21 mouse cellular contexts compared by ENCODE assay signal in the genomic region with DNA sequence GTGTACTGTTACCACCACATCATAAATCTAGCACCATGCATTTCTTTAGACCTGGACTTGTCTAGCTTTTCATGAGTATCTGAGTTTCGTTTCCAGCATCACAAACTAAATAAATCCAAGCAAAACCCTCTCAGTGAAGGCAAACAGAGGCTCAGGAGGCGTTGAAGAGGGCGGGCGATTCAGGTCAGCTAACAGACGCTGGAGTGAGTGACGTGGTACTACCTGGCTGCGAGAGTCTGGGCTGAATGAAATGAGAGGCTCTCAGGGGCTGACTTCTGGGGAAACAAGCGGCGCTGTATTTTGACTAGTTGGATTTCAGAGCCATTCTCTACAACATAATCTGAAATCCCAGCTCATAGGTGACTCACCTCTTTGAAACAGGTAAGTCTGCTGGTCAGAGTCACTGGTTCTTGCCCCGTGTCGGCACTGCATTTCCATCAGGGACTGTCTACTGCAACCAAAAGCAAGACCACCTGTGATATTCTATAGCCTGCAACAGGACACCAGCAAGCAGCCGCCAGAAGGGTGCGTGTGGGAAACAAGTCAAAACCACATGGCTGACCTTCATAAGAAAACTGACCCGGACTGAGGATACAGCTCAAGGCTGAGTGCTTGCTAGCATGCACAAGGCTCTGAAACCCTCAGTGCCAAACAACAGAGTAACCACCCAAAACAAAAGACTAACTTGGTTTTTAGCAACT. TPM values are rescaled to one million over a fixed set of nuclear protein-coding genes. Genes with fewer than 3 reads are reported as not detected.
DNase-seq lines count a peak whose midpoint lies in the region; ATAC-seq and TF ChIP-seq lines count a peak whose summit lies in the region.
"Had no signal": no experiment of that assay in that cellular context is flagged by ENCODE, and none has a peak within 500 bp of the region (broad histone marks: within the 10 kb centered on the region; RNA-seq: fewer than 3 reads in every experiment).

No protein-coding gene starts in this region.

- no peaks in the 10 kb centered on the region for H3K27me3 ChIP-seq in lung, embryonic 16.5 days (ENCODE audit: control insufficient read depth, insufficient read depth, low read depth, low read length)
- H3K27me3 ChIP-seq in stomach, postnatal 0 days (ENCODE audit: control insufficient read depth, insufficient read depth, low read length) = no peaks in the 10 kb centered on the region
- H3K27me3 ChIP-seq: forebrain, embryonic 13.5 days; liver, embryonic 15.5 days; neural tube, embryonic 13.5 days; Patski had no signal

- H3K9ac ChIP-seq in lung, embryonic 16.5 days (ENCODE audit: low read length) = no peak overlapping the region
- 0 out of 2 replicates have a peak overlapping the region, but pooled peaks have one; percentile 23 for H3K9ac ChIP-seq in stomach, postnatal 0 days (ENCODE audit: low read length)
- H3K9ac ChIP-seq: forebrain, embryonic 13.5 days; hindbrain, embryonic 14.5 days; liver, embryonic 15.5 days; neural tube, embryonic 13.5 days had no signal

- no peak overlapping the region for H3K27ac ChIP-seq in lung, embryonic 16.5 days (ENCODE audit: low read length)
- H3K27ac ChIP-seq in stomach, postnatal 0 days (replicated peaks) = no peak overlapping the region
- H3K27ac ChIP-seq: forebrain, embryonic 13.5 days; hindbrain, embryonic 14.5 days; liver, embryonic 15.5 days; neural tube, embryonic 13.5 days had no signal

- DNase-seq in adrenal gland, adult 8-10 months = peak; percentile 45
- no peak for DNase-seq in adrenal gland, postnatal 25 days
- DNase-seq in lung, postnatal 14 days = no peak
- DNase-seq in forelimb bud, embryonic 11.5 days (ENCODE audit: low read depth, low spot score) = peak; percentile 47
- DNase-seq in stomach, postnatal 0 days (ENCODE audit: low spot score) = peak; percentile 69
- DNase-seq in cerebellum, postnatal 10 days = no peak
- no peak for DNase-seq in kidney, adult 18-20 months
- DNase-seq: cerebellum, postnatal 25 days; heart, postnatal 10 days; kidney, postnatal 14 days; right cerebral cortex, adult 18-20 months; thymus, postnatal 4 days had no signal

- H3K4me2 ChIP-seq in lung, embryonic 16.5 days (ENCODE audit: low read depth, low read length) = no peak overlapping the region
- no peak overlapping the region for H3K4me2 ChIP-seq in stomach, postnatal 0 days (replicated peaks; ENCODE audit: low read depth)
- H3K4me2 ChIP-seq: forebrain, embryonic 13.5 days; hindbrain, embryonic 14.5 days; liver, embryonic 15.5 days; neural tube, embryonic 13.5 days had no signal

- 54% methylated on average over 14 of the region's 14 CpGs for WGBS in lung, embryonic 16.5 days
- 48% methylated on average over 14 of the region's 14 CpGs for WGBS in stomach, postnatal 0 days

- TF ChIP-seq EP300 in stomach, postnatal 0 days (optimal IDR thresholded peaks at IDR 0.05) = no peak

- ATAC-seq in lung, embryonic 16.5 days (ENCODE audit: low read depth) = peak; percentile 82; the same call in 1 of the 2 replicates
- ATAC-seq in stomach, postnatal 0 days (ENCODE audit: low FRiP score, low TSS enrichment) = peak; percentile 60; the same call in 1 of the 2 replicates
- ATAC-seq: forebrain, embryonic 13.5 days; intestine, postnatal 0 days; Patski had no signal

- no peaks in the 10 kb centered on the region for H3K36me3 ChIP-seq in lung, embryonic 16.5 days (ENCODE audit: control insufficient read depth, insufficient read depth, low read length)
- no peaks in the 10 kb centered on the region for H3K36me3 ChIP-seq in stomach, postnatal 0 days (ENCODE audit: control insufficient read depth, insufficient read depth, low read length)
- H3K36me3 ChIP-seq: neural tube, embryonic 13.5 days had no signal

- no peak overlapping the region for H3K4me3 ChIP-seq in lung, embryonic 16.5 days (ENCODE audit: low read length)
- no peak overlapping the region for H3K4me3 ChIP-seq in stomach, postnatal 0 days (ENCODE audit: low read depth, low read length)
- H3K4me3 ChIP-seq: forebrain, embryonic 13.5 days; liver, embryonic 15.5 days; neural tube, embryonic 13.5 days had no signal

- H3K4me1 ChIP-seq in lung, embryonic 16.5 days (replicated peaks; ENCODE audit: control insufficient read depth, insufficient read depth, low read length) = peaks cover 2% of the 10 kb centered on the region; the same call in 1 of the 2 replicates
- no peaks in the 10 kb centered on the region for H3K4me1 ChIP-seq in stomach, postnatal 0 days (replicated peaks; ENCODE audit: control insufficient read depth, insufficient read depth)
- H3K4me1 ChIP-seq: neural tube, embryonic 13.5 days had no signal

- H3K9me3 ChIP-seq in lung, embryonic 16.5 days (ENCODE audit: control insufficient read depth, low read length) = no peaks in the 10 kb centered on the region
- H3K9me3 ChIP-seq in stomach, postnatal 0 days (ENCODE audit: control insufficient read depth, low read length) = no peaks in the 10 kb centered on the region
- H3K9me3 ChIP-seq: forebrain, embryonic 13.5 days; liver, embryonic 15.5 days; neural tube, embryonic 13.5 days had no signal

- TF ChIP-seq CTCF in stomach, postnatal 0 days (IDR thresholded peaks at IDR 0.05; ENCODE audit: low read depth) = no peak

RNA-seq across cellular contexts. Expression of a gene that starts 11.3 kb away (rescaled TPM):
- total RNA-seq in adrenal gland, adult 8-10 months (2022) = 1 to 10 TPM; 2.0 to 7.3 (median 5.1) TPM
- total RNA-seq in adrenal gland, postnatal 25 days (2021) = 5.6 and 6.2 TPM in 2 replicates
- polyA plus RNA-seq in lung, embryonic 16.5 days (2015; fragmentation: Nextera tagmentation; extraction: Ambion mirVana) = 31.8 and 36.4 TPM in 2 replicates
- 6.1 and 6.8 TPM in 2 replicates for polyA plus RNA-seq in stomach, postnatal 0 days (2015; fragmentation: Nextera tagmentation; extraction: Ambion mirVana)

RNA-seq across cellular contexts. Expression of a gene that starts 40.0 kb away (rescaled TPM):
- total RNA-seq in adrenal gland, adult 8-10 months (2022) = 100 to 1,000 TPM in 2 of 4 experiments, 10 to 100 TPM in 2; 75.5 to 187 (median 117) TPM
- total RNA-seq in adrenal gland, postnatal 25 days (2021) = 52.5 and 59.0 TPM in 2 replicates
- polyA plus RNA-seq in lung, embryonic 16.5 days (2015; fragmentation: Nextera tagmentation; extraction: Ambion mirVana) = 13.3 and 13.5 TPM in 2 replicates
- 16.6 and 17.0 TPM in 2 replicates for polyA plus RNA-seq in stomach, postnatal 0 days (2015; fragmentation: Nextera tagmentation; extraction: Ambion mirVana)

RNA-seq across cellular contexts. Expression of a gene that starts 47.9 kb away (rescaled TPM):
- total RNA-seq in adrenal gland, adult 8-10 months (2022) = not detected
- not detected in 2 replicates for total RNA-seq in adrenal gland, postnatal 25 days (2021)
- not detected in 2 replicates for polyA plus RNA-seq in lung, embryonic 16.5 days (2015; fragmentation: Nextera tagmentation; extraction: Ambion mirVana)
- polyA plus RNA-seq in stomach, postnatal 0 days (2015; fragmentation: Nextera tagmentation; extraction: Ambion mirVana) = not detected in 2 replicates
- total RNA-seq: heart, adult 8-10 months; megakaryocyte-erythroid progenitor cell, adult 5-6 weeks had no signal
- polyA plus RNA-seq: intestine, postnatal 0 days; neural tube, embryonic 13.5 days; Patski had no signal

Comparison
In these comparisons a context has a peak if more than half of its experiments do, and no peak if none do; other contexts are left out.
1. DNase-seq: peak in adrenal gland, adult 8-10 months (single experiment), forelimb bud, embryonic 11.5 days (single experiment) and stomach, postnatal 0 days (single experiment); none in adrenal gland, postnatal 25 days (single experiment), lung, postnatal 14 days (single experiment), cerebellum, postnatal 10 days (0 of 2) and kidney, adult 18-20 months (single experiment).